Mouse (Mus musculus): ENCODE results near the gene Col27a1. TPM values are rescaled to one million over a fixed set of nuclear protein-coding genes. Genes with fewer than 3 reads are reported as not detected.

Col27a1 gene
- polyA plus RNA-seq, 1 experiment from 2014 or later = 9.8 TPM

DNA sequence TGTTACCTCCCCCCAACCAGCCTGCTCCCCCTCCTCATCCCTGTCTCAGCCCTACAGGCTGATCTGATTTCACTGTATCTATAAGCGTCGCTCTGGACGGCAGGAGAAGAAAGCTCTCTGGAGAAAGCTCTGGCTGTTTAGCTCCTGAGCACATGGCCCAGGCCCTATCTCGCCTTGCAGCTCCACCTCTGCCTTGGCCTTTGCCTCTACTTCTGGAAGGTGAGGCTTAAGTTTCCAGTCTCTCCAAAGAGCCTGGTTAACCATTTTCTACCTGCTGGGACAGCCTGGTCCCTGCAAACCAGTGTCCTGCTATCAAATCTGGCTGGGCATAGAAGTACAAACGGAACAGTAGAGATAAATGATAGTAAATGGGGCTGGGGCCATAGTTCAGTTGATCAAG lies 22.2 kb upstream of the Col27a1 start:
- WGBS = 65% methylated on average over 5 of the region's 5 CpGs
- H3K36me3 ChIP-seq (ENCODE audit: control insufficient read depth, insufficient read depth, low read length) = no peaks in the 10 kb centered on the region
- no peaks in the 10 kb centered on the region for H3K4me1 ChIP-seq (ENCODE audit: control insufficient read depth, insufficient read depth, low read length)
- ATAC-seq (ENCODE audit: insufficient number of reproducible peaks, low FRiP score, low TSS enrichment, low read depth) (no peak), DNase-seq (ENCODE audit: low spot score) (no peak)
- no peak overlapping the region for H3K27ac ChIP-seq (replicated peaks; ENCODE audit: low read depth, low read length)
- no peak overlapping the region for H3K4me2 ChIP-seq (ENCODE audit: low read depth, severe bottlenecking)
- no peak overlapping the region for H3K9ac ChIP-seq (ENCODE audit: low read length)
- H3K9me3 ChIP-seq (ENCODE audit: control insufficient read depth, low read length) = no peaks in the 10 kb centered on the region
- H3K4me3 ChIP-seq (ENCODE audit: low read depth, low read length) = no peak overlapping the region
- H3K27me3 ChIP-seq (ENCODE audit: control insufficient read depth, insufficient read depth, low read length) = no peaks in the 10 kb centered on the region

DNA sequence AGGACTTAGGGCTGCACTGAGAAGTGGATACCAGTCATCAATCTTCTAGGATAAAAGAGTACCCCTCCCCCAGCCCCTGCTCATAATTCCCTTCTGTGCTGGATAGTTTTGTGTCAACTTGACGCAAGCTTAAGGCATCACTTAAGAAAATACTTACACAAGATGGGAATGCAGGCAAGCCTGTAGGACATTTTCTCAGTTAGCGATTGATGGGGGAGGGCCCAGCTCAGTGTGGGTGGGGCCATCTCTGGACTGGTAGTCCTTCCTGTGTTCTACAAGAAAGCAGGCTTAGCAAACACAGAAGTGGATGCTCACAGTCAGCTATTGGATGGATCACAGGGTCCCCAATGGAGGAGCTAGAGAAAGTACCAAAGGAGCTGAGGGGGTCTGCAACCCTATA lies 19.4 kb upstream of the Col27a1 start:
- no peak overlapping the region for H3K27ac ChIP-seq (replicated peaks; ENCODE audit: low read depth, low read length)
- no peaks in the 10 kb centered on the region for H3K36me3 ChIP-seq (ENCODE audit: control insufficient read depth, insufficient read depth, low read length)
- no peak overlapping the region for H3K4me2 ChIP-seq (ENCODE audit: low read depth, severe bottlenecking)
- H3K4me3 ChIP-seq (ENCODE audit: low read depth, low read length) = no peak overlapping the region
- H3K4me1 ChIP-seq (ENCODE audit: control insufficient read depth, insufficient read depth, low read length) = no peaks in the 10 kb centered on the region
- ATAC-seq (ENCODE audit: insufficient number of reproducible peaks, low FRiP score, low TSS enrichment, low read depth) (no peak), DNase-seq (ENCODE audit: low spot score) (no peak)
- H3K27me3 ChIP-seq (ENCODE audit: control insufficient read depth, insufficient read depth, low read length) = no peaks in the 10 kb centered on the region
- H3K9ac ChIP-seq (ENCODE audit: low read length) = no peak overlapping the region
- 83% methylated on average over 2 of the region's 2 CpGs for WGBS
- no peaks in the 10 kb centered on the region for H3K9me3 ChIP-seq (ENCODE audit: control insufficient read depth, low read length)

DNA sequence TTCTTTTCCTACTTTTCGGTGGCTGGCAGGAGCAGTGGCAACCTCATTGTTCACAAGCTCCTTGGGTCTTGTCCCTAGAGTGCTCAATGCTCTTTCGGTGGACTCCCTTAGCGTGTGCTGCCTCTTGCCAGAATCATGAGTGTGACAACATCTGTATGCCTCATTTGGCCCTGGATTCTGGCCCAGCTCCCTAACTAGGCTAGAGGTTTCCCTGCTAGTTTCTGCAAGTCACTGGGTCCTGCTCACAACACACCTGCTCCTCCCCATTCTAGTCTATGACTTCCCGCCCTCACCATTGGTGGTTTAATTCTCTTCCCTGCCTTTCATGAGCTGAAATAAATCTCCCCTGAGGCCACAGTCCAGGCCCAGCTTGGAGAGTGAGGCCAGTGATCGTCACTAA lies 14.4 kb upstream of the Col27a1 start:
- Histone ChIP-seq H3K27me3 (ENCODE audit: control insufficient read depth, insufficient read depth, low read length) (no peaks in the 10 kb centered on the region), H3K4me2 (ENCODE audit: low read depth, severe bottlenecking) (no peak overlapping the region), H3K4me3 (ENCODE audit: low read depth, low read length) (no peak overlapping the region), H3K4me1 (ENCODE audit: control insufficient read depth, insufficient read depth, low read length) (no peaks in the 10 kb centered on the region), H3K9ac (ENCODE audit: low read length) (no peak overlapping the region), H3K9me3 (ENCODE audit: control insufficient read depth, low read length) (no peaks in the 10 kb centered on the region), H3K36me3 (ENCODE audit: control insufficient read depth, insufficient read depth, low read length) (no peaks in the 10 kb centered on the region), H3K27ac (replicated peaks; ENCODE audit: low read depth, low read length) (no peak overlapping the region)
- DNase-seq (ENCODE audit: low spot score) (no peak), ATAC-seq (ENCODE audit: insufficient number of reproducible peaks, low FRiP score, low TSS enrichment, low read depth) (no peak)
- 86% methylated on average over 5 of the region's 5 CpGs for WGBS

DNA sequence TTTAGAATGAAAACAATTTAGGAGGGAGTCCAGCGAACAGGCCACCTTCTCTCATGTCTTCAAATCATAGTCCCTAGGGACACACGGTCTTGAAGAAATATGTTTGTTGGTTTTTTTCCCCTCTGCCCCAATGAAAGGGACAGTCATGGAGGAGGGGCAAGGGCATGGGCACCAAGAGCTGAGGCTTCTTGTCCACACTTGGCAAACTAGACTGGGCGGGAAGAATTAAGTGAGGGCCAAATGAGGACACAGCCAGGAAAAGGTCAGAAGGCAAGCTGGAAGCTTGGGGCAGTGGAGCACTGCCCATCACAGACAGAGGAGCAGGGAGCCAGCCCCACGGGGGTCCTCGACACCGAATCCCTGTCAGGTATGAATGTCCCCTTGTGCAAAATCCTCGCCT lies 9.9 kb upstream of the Col27a1 start:
- Histone ChIP-seq H3K36me3 (ENCODE audit: control insufficient read depth, insufficient read depth, low read length) (no peaks in the 10 kb centered on the region), H3K27me3 (ENCODE audit: control insufficient read depth, insufficient read depth, low read length) (no peaks in the 10 kb centered on the region), H3K4me2 (ENCODE audit: low read depth, severe bottlenecking) (no peak overlapping the region), H3K9me3 (ENCODE audit: control insufficient read depth, low read length) (no peaks in the 10 kb centered on the region), H3K27ac (replicated peaks; ENCODE audit: low read depth, low read length) (no peak overlapping the region), H3K4me3 (ENCODE audit: low read depth, low read length) (no peak overlapping the region), H3K9ac (ENCODE audit: low read length) (no peak overlapping the region), H3K4me1 (ENCODE audit: control insufficient read depth, insufficient read depth, low read length) (no peaks in the 10 kb centered on the region)
- ATAC-seq (ENCODE audit: insufficient number of reproducible peaks, low FRiP score, low TSS enrichment, low read depth) (no peak), DNase-seq (ENCODE audit: low spot score) (no peak)
- 88% methylated on average over 7 of the region's 7 CpGs for WGBS

- Histone ChIP-seq H3K4me3 (ENCODE audit: low read depth, low read length) (no peak overlapping the region), H3K9me3 (ENCODE audit: control insufficient read depth, low read length) (no peaks in the 10 kb centered on the region), H3K27ac (replicated peaks; ENCODE audit: low read depth, low read length) (no peak overlapping the region), H3K4me1 (ENCODE audit: control insufficient read depth, insufficient read depth, low read length) (no peaks in the 10 kb centered on the region), H3K27me3 (ENCODE audit: control insufficient read depth, insufficient read depth, low read length) (no peaks in the 10 kb centered on the region), H3K9ac (ENCODE audit: low read length) (no peak overlapping the region), H3K4me2 (ENCODE audit: low read depth, severe bottlenecking) (no peak overlapping the region), H3K36me3 (ENCODE audit: control insufficient read depth, insufficient read depth, low read length) (no peaks in the 10 kb centered on the region)
- ATAC-seq (ENCODE audit: insufficient number of reproducible peaks, low FRiP score, low TSS enrichment, low read depth) (no peak), DNase-seq (ENCODE audit: low spot score) (no peak)
- WGBS = 68% methylated on average over 7 of the region's 7 CpGs
Measured at GRCm38 (mm10) chr4:63205583-63205982, 8.2 kb upstream of the Col27a1 start.

- Histone ChIP-seq H3K4me3 (ENCODE audit: low read depth, low read length) (peak overlapping the region; percentile 74), H3K36me3 (ENCODE audit: control insufficient read depth, insufficient read depth, low read length) (no peaks in the 10 kb centered on the region), H3K4me1 (ENCODE audit: control insufficient read depth, insufficient read depth, low read length) (peaks cover 8% of the 10 kb centered on the region), H3K9ac (ENCODE audit: low read length) (peak overlapping the region; percentile 91), H3K4me2 (ENCODE audit: low read depth, severe bottlenecking) (peak overlapping the region; percentile 98), H3K27ac (replicated peaks; ENCODE audit: low read depth, low read length) (peak overlapping the region; percentile 4; the same call in 1 of the 2 replicates), H3K27me3 (ENCODE audit: control insufficient read depth, insufficient read depth, low read length) (peaks cover 3% of the 10 kb centered on the region; the same call in 1 of the 2 replicates), H3K9me3 (ENCODE audit: control insufficient read depth, low read length) (no peaks in the 10 kb centered on the region)
- 2% methylated on average over 46 of the region's 71 CpGs for WGBS
- DNase-seq (ENCODE audit: low spot score) (peak; percentile 91), ATAC-seq (ENCODE audit: insufficient number of reproducible peaks, low FRiP score, low TSS enrichment, low read depth) (peak; percentile 27)
Measured at GRCm38 (mm10) chr4:63215185-63215992, 1.6 kb downstream of the Col27a1 start.

- Histone ChIP-seq H3K4me2 (ENCODE audit: low read depth, severe bottlenecking) (peak overlapping the region; percentile 98), H3K9me3 (ENCODE audit: control insufficient read depth, low read length) (no peaks in the 10 kb centered on the region), H3K27me3 (ENCODE audit: control insufficient read depth, insufficient read depth, low read length) (peaks cover 3% of the 10 kb centered on the region; the same call in 1 of the 2 replicates), H3K27ac (replicated peaks; ENCODE audit: low read depth, low read length) (no peak overlapping the region; the same call in 1 of the 2 replicates), H3K4me1 (ENCODE audit: control insufficient read depth, insufficient read depth, low read length) (peaks cover 8% of the 10 kb centered on the region), H3K36me3 (ENCODE audit: control insufficient read depth, insufficient read depth, low read length) (no peaks in the 10 kb centered on the region), H3K4me3 (ENCODE audit: low read depth, low read length) (peak overlapping the region; percentile 74), H3K9ac (ENCODE audit: low read length) (peak overlapping the region; percentile 91)
- under 1% methylated on average over 24 of the region's 24 CpGs for WGBS
- DNase-seq (ENCODE audit: low spot score) = peak; percentile 84
- peak; percentile 56 for ATAC-seq (ENCODE audit: insufficient number of reproducible peaks, low FRiP score, low TSS enrichment, low read depth)
Measured at GRCm38 (mm10) chr4:63215993-63216531, 2.3 kb downstream of the Col27a1 start.

GRCm38 (mm10) chr4:63216566-63216965 lies 2.8 kb downstream of the Col27a1 start:
- Histone ChIP-seq H3K9me3 (ENCODE audit: control insufficient read depth, low read length) (no peaks in the 10 kb centered on the region), H3K36me3 (ENCODE audit: control insufficient read depth, insufficient read depth, low read length) (no peaks in the 10 kb centered on the region), H3K4me3 (ENCODE audit: low read depth, low read length) (peak overlapping the region; percentile 74), H3K9ac (ENCODE audit: low read length) (peak overlapping the region; percentile 91), H3K4me2 (ENCODE audit: low read depth, severe bottlenecking) (peak overlapping the region; percentile 98), H3K27me3 (ENCODE audit: control insufficient read depth, insufficient read depth, low read length) (peaks cover 3% of the 10 kb centered on the region; the same call in 1 of the 2 replicates), H3K4me1 (ENCODE audit: control insufficient read depth, insufficient read depth, low read length) (peaks cover 8% of the 10 kb centered on the region), H3K27ac (replicated peaks; ENCODE audit: low read depth, low read length) (no peak overlapping the region)
- 31% methylated on average over 9 of the region's 9 CpGs for WGBS
- peak; percentile 46; the same call in 1 of the 2 replicates for ATAC-seq (ENCODE audit: insufficient number of reproducible peaks, low FRiP score, low TSS enrichment, low read depth)
- no peak for DNase-seq (ENCODE audit: low spot score)

Data from limb, embryonic 11.5 days (tissue).